Mouse (Mus musculus): ENCODE measurements at regions not wholly inside any gene's neighbourhood (a gene's known extent, or its start where the extent isn't known, plus 50 kb on each side); places are given as distances from the start of the nearest gene placed in this dataset.
A peak's percentile ranks its signal among the peaks of the same experiment; 100 is the strongest.

DNA sequence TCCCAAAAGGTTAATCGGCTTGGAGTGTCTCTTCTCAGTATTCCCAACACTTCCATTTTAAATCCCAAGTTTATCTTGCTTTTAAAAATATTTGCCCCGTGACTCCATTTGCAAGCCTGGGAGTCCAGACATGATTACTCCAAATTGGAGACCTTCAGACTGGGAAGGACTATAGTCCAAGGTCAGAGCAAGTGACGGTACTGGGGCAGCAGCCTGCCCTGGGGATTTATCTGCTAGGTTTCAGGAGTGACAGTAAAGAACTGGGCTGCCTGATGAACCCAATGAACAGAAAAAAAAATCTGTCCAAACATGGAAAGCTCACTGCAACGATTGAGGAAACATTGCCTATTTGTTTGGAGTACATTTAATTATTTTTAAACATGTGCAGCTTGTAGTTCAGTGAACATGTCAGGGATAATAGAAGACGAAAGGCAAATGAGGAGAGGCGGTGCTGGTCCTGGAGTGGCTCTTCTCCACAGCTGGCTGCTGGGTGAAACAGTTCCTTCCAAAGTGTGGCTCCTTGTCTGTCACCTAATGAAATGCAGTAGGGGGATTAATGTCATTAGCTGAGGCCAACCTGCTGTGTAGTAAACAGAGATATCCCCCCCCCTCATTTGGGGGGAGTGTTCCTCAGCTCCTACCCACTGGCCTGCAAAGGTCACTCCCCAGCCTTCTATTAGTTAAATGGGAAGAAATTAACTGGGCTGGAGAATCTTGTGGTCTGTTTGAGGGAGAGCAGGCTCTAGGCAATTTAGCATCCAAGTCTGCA lies 514.5 kb upstream of the Mpdz start:
- DNase-seq (ENCODE audit: low spot score): peak; percentile 18

DNA sequence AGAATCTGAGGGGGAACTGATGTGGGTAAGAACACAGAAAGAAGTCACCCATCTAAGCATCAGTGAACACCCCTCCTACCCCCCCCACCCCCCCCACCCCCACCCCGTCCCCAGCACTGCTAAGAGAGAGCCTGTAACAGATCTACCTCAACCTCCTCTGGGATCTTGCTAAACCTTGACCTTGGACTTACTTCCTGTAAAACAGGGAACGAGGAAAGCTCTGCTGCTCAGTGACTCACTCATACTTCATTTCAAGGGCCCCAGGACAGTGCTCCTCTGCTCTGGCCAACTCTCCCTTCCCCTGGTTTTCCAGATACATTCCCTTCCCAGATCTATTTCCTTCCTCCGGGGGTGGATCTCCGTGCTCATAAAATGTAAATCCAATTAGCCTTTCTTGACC lies 510.4 kb upstream of the Mpdz start:
- Histone ChIP-seq H3K27ac (replicated peaks; ENCODE audit: low read depth, low read length) (no peak overlapping the region), H3K27me3 (ENCODE audit: control insufficient read depth, insufficient read depth, low read length) (no peaks in the 10 kb centered on the region), H3K4me3 (ENCODE audit: low read depth, low read length) (no peak overlapping the region), H3K36me3 (replicated peaks; ENCODE audit: control insufficient read depth, insufficient read depth, low read depth, low read length) (no peaks in the 10 kb centered on the region), H3K4me1 (ENCODE audit: control insufficient read depth, insufficient read depth, low read length) (peaks cover 3% of the 10 kb centered on the region; the same call in 1 of the 2 replicates), H3K4me2 (ENCODE audit: low read depth, low read length) (no peak overlapping the region), H3K9ac (replicated peaks; ENCODE audit: low read length) (no peak overlapping the region), H3K9me3 (replicated peaks; ENCODE audit: control insufficient read depth, low read length) (no peaks in the 10 kb centered on the region)
- 46% methylated on average over 4 of the region's 4 CpGs for WGBS
- DNase-seq (ENCODE audit: low spot score): no peak
- no peak for ATAC-seq (replicated peaks; ENCODE audit: insufficient number of reproducible peaks, low FRiP score, low TSS enrichment, low read depth)

More for the DNA sequence above, 514.5 kb upstream of the Mpdz start:
- Histone ChIP-seq H3K4me1 (ENCODE audit: control insufficient read depth, insufficient read depth, low read length) (peaks cover 3% of the 10 kb centered on the region; the same call in 1 of the 2 replicates), H3K36me3 (replicated peaks; ENCODE audit: control insufficient read depth, insufficient read depth, low read depth, low read length) (no peaks in the 10 kb centered on the region), H3K9me3 (replicated peaks; ENCODE audit: control insufficient read depth, low read length) (no peaks in the 10 kb centered on the region), H3K27ac (replicated peaks; ENCODE audit: low read depth, low read length) (no peak overlapping the region), H3K27me3 (ENCODE audit: control insufficient read depth, insufficient read depth, low read length) (no peaks in the 10 kb centered on the region), H3K9ac (replicated peaks; ENCODE audit: low read length) (no peak overlapping the region), H3K4me2 (ENCODE audit: low read depth, low read length) (no peak overlapping the region), H3K4me3 (ENCODE audit: low read depth, low read length) (no peak overlapping the region)
- ATAC-seq (replicated peaks; ENCODE audit: insufficient number of reproducible peaks, low FRiP score, low TSS enrichment, low read depth): no peak
- 31% methylated on average over 6 of the region's 6 CpGs for WGBS

DNA sequence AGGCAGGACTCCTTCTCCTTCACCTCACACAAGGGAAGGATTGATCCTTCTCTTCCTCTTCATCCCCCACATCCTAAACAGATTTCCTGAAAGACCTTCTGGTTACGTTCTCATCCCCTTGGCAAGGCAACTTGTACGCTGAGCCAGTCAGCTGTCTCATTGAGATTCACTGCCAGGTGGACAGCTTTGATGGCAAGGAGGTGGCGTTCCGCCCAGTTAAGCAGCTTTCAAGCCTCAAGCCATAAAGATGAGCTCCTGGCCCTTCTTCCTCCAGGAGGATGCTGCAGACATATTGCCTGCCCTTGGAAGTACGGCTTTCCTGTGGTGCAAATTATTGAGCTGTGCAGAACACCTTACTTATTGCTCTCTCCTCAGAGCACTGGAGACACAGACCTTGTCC lies 494.8 kb upstream of the Mpdz start:
- H3K9me3 ChIP-seq (replicated peaks; ENCODE audit: control insufficient read depth, low read length): no peaks in the 10 kb centered on the region
- no peak overlapping the region for H3K4me3 ChIP-seq (ENCODE audit: low read depth, low read length)
- H3K4me2 ChIP-seq (ENCODE audit: low read depth, low read length): no peak overlapping the region
- H3K9ac ChIP-seq (replicated peaks; ENCODE audit: low read length): no peak overlapping the region
- no peak for DNase-seq (ENCODE audit: low spot score)
- no peaks in the 10 kb centered on the region for H3K27me3 ChIP-seq (ENCODE audit: control insufficient read depth, insufficient read depth, low read length)
- H3K36me3 ChIP-seq (replicated peaks; ENCODE audit: control insufficient read depth, insufficient read depth, low read depth, low read length): no peaks in the 10 kb centered on the region
- no peak for ATAC-seq (replicated peaks; ENCODE audit: insufficient number of reproducible peaks, low FRiP score, low TSS enrichment, low read depth)
- H3K27ac ChIP-seq (replicated peaks; ENCODE audit: low read depth, low read length): no peak overlapping the region
- WGBS: 77% methylated on average over 5 of the region's 5 CpGs
- H3K4me1 ChIP-seq (ENCODE audit: control insufficient read depth, insufficient read depth, low read length): no peaks in the 10 kb centered on the region

DNA sequence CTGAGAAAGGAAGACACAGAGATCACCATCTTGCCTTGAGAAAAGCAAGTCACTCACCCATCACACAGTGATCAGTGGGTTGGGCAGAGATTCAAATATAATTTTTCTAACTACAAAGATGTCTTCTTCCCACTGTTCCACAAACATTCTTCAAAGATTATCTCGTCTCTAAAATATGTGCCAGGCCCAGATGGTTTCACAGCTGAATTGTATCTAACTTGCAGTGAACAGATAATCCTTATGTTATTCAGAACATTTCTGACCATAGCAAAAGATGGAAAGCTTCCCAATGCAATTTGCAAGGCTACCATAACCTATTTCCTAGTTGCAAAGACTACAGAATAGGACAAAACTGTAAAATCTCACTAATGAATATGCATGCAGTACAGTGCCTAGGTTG lies 488.3 kb upstream of the Mpdz start:
- Histone ChIP-seq H3K27me3 (ENCODE audit: control insufficient read depth, insufficient read depth, low read length) (no peaks in the 10 kb centered on the region), H3K4me2 (ENCODE audit: low read depth, low read length) (no peak overlapping the region), H3K27ac (replicated peaks; ENCODE audit: low read depth, low read length) (no peak overlapping the region), H3K4me1 (ENCODE audit: control insufficient read depth, insufficient read depth, low read length) (no peaks in the 10 kb centered on the region; the same call in 1 of the 2 replicates), H3K9ac (replicated peaks; ENCODE audit: low read length) (no peak overlapping the region), H3K4me3 (ENCODE audit: low read depth, low read length) (no peak overlapping the region), H3K9me3 (replicated peaks; ENCODE audit: control insufficient read depth, low read length) (no peaks in the 10 kb centered on the region), H3K36me3 (replicated peaks; ENCODE audit: control insufficient read depth, insufficient read depth, low read depth, low read length) (no peaks in the 10 kb centered on the region)
- WGBS: 67% methylated on average over 1 of the region's 1 CpGs
- no peak for ATAC-seq (replicated peaks; ENCODE audit: insufficient number of reproducible peaks, low FRiP score, low TSS enrichment, low read depth)
- no peak for DNase-seq (ENCODE audit: low spot score)

DNA sequence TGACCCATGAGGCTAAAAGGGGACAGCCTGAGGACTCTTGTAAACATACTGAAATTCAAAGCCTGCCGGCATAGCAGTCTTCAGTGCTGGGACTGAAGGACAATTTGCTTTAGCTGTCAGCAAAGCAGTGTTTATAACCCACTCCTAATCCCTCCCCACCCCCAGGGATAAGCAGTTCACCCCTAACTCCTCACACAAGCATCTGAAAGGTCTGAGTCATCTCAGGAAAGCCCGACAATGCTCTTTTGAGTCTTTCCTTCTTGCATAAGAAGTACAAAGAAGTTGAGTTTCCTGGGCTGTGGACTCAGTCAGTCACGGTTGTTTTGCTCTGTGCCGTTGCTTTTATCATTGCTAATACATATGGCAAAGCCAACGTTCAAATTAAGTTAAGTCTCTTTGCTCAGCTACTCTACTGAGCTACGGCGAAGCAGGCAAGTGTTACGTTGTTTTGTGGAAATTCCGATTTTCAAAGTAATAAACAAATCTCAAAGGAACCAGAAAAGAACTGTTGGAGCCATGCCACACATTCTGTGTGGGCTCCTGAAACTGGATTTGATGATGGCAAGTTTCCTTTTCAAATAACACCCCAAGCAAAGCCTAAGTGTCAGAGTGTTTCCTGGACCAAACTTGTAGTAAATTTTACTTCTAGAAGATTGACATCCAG lies 486.1 kb upstream of the Mpdz start:
- no peak overlapping the region for H3K27ac ChIP-seq (replicated peaks; ENCODE audit: low read depth, low read length)
- no peak overlapping the region for H3K9ac ChIP-seq (replicated peaks; ENCODE audit: low read length)
- H3K4me1 ChIP-seq (ENCODE audit: control insufficient read depth, insufficient read depth, low read length): no peaks in the 10 kb centered on the region; the same call in 1 of the 2 replicates
- H3K9me3 ChIP-seq (replicated peaks; ENCODE audit: control insufficient read depth, low read length): no peaks in the 10 kb centered on the region
- 37% methylated on average over 9 of the region's 9 CpGs for WGBS
- no peaks in the 10 kb centered on the region for H3K36me3 ChIP-seq (replicated peaks; ENCODE audit: control insufficient read depth, insufficient read depth, low read depth, low read length)
- H3K4me3 ChIP-seq (ENCODE audit: low read depth, low read length): no peak overlapping the region
- ATAC-seq (replicated peaks; ENCODE audit: insufficient number of reproducible peaks, low FRiP score, low TSS enrichment, low read depth): no peak
- no peak for DNase-seq (ENCODE audit: low spot score)
- H3K27me3 ChIP-seq (ENCODE audit: control insufficient read depth, insufficient read depth, low read length): no peaks in the 10 kb centered on the region
- H3K4me2 ChIP-seq (ENCODE audit: low read depth, low read length): no peak overlapping the region

DNA sequence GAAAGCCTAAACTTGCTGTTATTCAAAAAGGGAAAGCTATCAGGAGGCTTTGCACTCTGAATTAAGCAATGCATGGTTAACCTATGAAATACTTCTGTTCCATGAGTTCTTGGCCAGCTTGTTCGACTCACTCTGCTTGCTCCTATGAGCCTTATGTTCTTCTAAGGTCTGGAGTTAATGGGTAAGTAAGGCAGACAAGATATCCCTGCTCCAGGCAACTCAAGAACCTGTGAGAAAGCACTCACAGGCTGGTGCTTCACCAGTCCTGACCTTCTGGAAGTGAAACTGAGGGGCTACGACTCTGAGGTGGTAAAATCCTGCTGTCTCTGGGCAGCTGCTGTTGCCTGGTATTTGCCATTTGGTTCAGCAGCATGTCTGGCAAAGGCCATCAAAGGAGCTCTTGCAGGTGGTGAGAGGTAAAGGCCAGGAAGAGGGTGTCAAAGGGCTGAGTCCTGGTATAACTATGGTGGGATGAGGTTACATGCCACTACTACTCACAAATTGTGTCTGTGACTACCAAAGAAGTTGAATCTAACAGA lies 484.6 kb upstream of the Mpdz start:
- no peak overlapping the region for H3K27ac ChIP-seq (replicated peaks; ENCODE audit: low read depth, low read length)
- no peak overlapping the region for H3K4me2 ChIP-seq (ENCODE audit: low read depth, low read length)
- no peak overlapping the region for H3K4me3 ChIP-seq (ENCODE audit: low read depth, low read length)
- H3K27me3 ChIP-seq (ENCODE audit: control insufficient read depth, insufficient read depth, low read length): no peaks in the 10 kb centered on the region
- no peak overlapping the region for H3K9ac ChIP-seq (replicated peaks; ENCODE audit: low read length)
- H3K4me1 ChIP-seq (ENCODE audit: control insufficient read depth, insufficient read depth, low read length): no peaks in the 10 kb centered on the region; the same call in 1 of the 2 replicates
- DNase-seq (ENCODE audit: low spot score) (no peak), ATAC-seq (replicated peaks; ENCODE audit: insufficient number of reproducible peaks, low FRiP score, low TSS enrichment, low read depth) (no peak)
- no peaks in the 10 kb centered on the region for H3K36me3 ChIP-seq (replicated peaks; ENCODE audit: control insufficient read depth, insufficient read depth, low read depth, low read length)
- no peaks in the 10 kb centered on the region for H3K9me3 ChIP-seq (replicated peaks; ENCODE audit: control insufficient read depth, low read length)
- whole genome bisulfite sequencing: 79% methylated on average over 2 of the region's 2 CpGs

DNA sequence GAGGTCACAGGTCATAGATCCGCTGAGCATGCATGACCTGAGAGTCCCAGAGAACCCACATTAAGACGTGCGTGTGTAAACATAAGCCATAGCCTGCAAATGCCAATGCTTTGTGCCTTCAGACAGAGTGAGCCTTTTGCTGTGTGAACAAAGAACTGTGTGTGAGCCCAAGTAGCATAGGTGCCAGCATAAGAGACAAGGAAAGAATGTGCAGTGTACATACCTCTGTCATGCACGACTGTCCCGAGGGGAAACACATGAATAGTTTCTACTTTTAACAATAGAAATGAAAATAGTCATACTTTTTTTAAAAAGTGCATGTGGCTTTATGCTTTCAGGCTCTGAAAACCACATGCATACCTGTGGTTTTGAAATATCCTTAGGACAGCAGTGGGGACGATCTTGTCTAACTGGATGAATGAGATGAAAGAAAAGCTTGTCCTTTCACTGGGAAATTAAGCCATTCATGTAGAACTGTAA lies 484.1 kb upstream of the Mpdz start:
- no peaks in the 10 kb centered on the region for H3K9me3 ChIP-seq (replicated peaks; ENCODE audit: control insufficient read depth, low read length)
- no peak overlapping the region for H3K4me3 ChIP-seq (ENCODE audit: low read depth, low read length)
- H3K9ac ChIP-seq (replicated peaks; ENCODE audit: low read length): no peak overlapping the region
- ATAC-seq (replicated peaks; ENCODE audit: insufficient number of reproducible peaks, low FRiP score, low TSS enrichment, low read depth): 0 out of 2 replicates have a peak, but pooled peaks have one; percentile 65
- H3K27ac ChIP-seq (replicated peaks; ENCODE audit: low read depth, low read length): 0 out of 2 replicates have a peak overlapping the region, but pooled peaks have one; percentile 20
- H3K36me3 ChIP-seq (replicated peaks; ENCODE audit: control insufficient read depth, insufficient read depth, low read depth, low read length): no peaks in the 10 kb centered on the region
- H3K4me1 ChIP-seq (ENCODE audit: control insufficient read depth, insufficient read depth, low read length): no peaks in the 10 kb centered on the region; the same call in 1 of the 2 replicates
- DNase-seq (ENCODE audit: low spot score): peak; percentile 8
- 60% methylated on average over 6 of the region's 6 CpGs for WGBS
- no peak overlapping the region for H3K4me2 ChIP-seq (ENCODE audit: low read depth, low read length)
- no peaks in the 10 kb centered on the region for H3K27me3 ChIP-seq (ENCODE audit: control insufficient read depth, insufficient read depth, low read length)

DNA sequence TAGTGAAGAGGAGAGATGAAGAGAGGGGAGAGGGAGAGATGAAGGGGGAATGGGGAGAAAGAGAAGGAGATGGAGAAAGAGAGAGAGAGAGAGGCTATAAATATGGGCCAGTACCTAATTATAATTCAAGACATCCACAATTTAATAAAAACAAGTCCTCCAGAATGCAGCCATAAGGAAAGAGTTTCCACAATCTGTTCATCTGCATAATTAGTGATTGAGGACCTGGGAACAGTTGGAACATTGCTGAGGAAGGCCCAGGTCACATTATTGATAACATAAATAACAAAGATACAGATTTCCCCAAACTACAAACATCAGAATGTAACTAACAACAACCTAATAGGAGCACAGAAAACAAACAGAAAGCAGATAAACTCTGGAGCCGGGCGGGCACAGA lies 483.0 kb upstream of the Mpdz start:
- DNase-seq (ENCODE audit: low spot score): no peak
- Histone ChIP-seq H3K4me2 (ENCODE audit: low read depth, low read length) (no peak overlapping the region), H3K9me3 (replicated peaks; ENCODE audit: control insufficient read depth, low read length) (no peaks in the 10 kb centered on the region), H3K4me3 (ENCODE audit: low read depth, low read length) (no peak overlapping the region), H3K9ac (replicated peaks; ENCODE audit: low read length) (no peak overlapping the region), H3K27ac (replicated peaks; ENCODE audit: low read depth, low read length) (no peak overlapping the region), H3K4me1 (ENCODE audit: control insufficient read depth, insufficient read depth, low read length) (no peaks in the 10 kb centered on the region; the same call in 1 of the 2 replicates), H3K36me3 (replicated peaks; ENCODE audit: control insufficient read depth, insufficient read depth, low read depth, low read length) (no peaks in the 10 kb centered on the region), H3K27me3 (ENCODE audit: control insufficient read depth, insufficient read depth, low read length) (no peaks in the 10 kb centered on the region)
- 68% methylated on average over 2 of the region's 2 CpGs for WGBS
- no peak for ATAC-seq (replicated peaks; ENCODE audit: insufficient number of reproducible peaks, low FRiP score, low TSS enrichment, low read depth)
